Mouse (Mus musculus) cerebral cortex, adult 2 months (tissue): Measurements from ENCODE around the gene E4f1.

Experiments
- WGBS: fragments of 180-500 bp; shearing (Covaris S2); methylation state at CpG from one replicate; pipeline ENCODE4 v1.1.7; 2018; 5-methylcytosine and 5-hydroxymethylcytosine counted together

Gene E4f1

DNA sequence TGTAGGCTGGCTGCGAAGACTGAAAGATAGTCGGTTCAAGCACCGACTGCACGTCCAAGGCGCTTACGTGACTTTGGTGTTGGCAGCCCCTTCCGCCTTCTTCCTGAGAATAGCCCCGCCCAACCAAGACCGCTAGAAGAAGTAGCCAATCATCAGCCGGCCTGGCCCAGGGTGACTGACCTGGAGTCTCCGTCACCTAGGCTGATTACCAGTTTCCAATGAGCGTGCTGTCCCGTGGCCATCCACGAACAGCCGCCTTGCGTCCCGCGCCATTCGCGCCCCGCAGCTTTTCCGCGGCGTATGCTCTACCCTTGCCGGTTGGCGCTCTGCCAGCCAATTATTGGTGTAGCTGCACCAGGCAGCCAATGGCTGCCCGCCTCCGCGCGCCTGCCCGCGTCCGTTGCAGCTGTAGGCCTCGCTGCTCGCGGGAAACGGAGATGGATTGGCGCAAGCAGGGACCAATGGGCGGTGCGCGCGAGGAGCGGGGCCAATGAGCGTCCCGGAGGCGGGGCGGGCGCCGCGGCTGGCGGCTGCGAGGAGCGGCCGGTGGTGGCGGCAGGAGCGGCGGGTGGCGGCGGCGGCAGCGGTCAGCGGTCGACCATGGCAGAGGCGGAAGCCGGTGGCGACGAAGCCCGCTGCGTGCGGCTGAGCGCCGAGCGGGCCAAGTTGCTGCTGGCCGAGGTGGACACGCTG is at the start of gene E4f1, which contains the start of gene Pgp:
Gene E4f1, minus strand, starts transcription at position 404 of the 693 bp plus-strand sequence.
Gene Pgp, plus strand, starts transcription at position 483 of the 693 bp plus-strand sequence.
- under 1% methylated on average over 73 of the region's 75 CpGs for WGBS

DNA sequence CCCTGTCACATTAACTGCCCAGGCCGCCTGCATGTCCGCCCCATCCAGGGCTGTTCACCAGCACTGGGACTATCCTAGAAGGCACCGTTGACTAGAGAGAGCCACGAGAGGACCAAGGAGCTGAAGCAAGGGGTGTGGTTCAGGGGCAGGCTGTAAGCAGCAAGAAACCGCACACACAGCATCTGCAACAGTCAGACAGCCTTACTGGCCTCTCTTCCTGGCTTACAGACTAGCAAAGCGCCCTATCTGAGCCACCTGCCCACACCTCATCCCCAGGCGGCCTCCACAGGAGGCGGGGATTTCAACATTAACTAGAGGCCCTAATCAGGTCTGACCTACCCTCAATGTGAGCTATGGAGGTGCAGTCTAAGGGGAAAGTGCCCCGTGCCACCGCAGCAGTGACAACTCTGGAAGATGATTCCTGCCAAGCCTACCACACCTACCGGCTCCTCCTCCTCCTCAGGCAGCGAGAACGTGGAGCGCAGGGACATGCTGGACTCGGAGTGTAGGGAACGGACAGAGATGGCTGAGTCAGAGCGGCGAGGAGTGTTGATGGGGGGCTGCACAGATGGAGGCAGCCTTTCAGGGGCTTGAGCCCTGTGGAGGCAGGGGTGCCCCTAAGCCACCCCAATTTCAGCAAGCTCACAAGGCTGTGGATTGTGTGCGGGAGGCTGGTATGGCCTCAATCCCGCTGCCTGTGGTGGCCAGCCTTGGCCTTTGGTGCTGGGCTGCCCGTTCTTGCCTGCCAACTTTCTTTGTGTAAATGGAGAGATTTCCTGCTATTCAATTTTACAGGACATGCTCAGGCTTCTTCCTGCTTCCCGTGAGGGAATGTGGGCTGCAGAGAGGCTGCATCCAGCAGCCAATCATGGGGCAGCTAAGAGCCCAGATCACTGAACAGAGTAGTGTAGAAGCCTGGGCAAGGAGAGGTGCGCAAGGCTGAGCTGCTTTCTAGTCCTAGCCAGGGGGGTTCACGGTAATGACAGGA is 44.5 kb upstream of the E4f1 start:
- WGBS: 63% methylated on average over 24 of the region's 24 CpGs

DNA sequence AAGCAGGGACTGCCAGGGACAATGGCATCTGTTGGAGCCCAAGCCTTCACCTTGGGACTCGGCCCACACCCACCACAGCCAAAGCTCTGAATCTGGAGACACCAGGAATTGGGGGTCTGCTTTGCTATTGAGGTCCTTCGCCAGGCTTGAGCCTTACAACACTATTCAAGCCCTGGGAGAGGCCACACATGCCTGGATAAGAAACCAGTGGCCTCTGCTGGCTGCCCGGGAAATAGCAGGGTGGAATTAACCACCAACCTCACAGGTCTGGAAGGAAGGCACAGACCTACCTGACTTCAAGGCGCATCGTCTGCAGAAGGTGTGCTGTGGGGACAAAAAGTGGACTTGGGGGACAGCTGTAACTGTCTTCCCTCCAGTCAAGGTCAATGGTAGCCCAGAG is 43.5 kb upstream of the E4f1 start:
- 37% methylated on average over 5 of the region's 5 CpGs for WGBS

DNA sequence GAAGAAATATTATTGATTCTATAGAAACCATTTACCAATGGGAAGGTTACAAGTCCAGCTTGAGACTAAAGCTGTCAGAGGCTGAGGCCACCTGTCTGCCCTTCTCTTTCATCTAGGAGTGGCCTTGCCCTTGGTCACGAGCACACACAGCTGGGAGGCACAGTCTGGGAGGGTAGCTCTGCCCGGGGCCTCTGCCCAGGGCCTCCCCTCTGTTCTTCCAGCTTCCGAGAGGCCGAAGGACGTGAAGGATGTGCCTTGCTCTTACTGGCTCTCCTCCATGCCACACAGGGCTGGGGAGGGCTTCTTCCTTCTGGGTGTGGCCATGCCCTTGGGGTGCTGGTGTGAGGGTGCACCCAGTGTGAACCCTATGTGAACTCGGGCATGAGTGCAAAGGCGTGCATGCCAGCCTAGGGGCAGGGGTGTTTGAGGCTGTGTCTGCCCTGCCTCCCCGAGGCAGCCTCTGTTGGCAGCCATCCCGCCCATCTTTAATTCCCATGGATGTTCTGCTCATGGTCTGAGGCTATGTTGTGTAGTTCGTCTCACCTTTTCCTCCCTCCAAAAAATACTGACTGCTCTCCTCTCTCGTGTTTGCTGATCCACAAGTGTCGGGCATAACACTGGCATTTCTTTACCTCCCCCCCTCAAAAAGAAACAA is 37.8 kb upstream of the E4f1 start:
- 54% methylated on average over 12 of the region's 12 CpGs for WGBS

DNA sequence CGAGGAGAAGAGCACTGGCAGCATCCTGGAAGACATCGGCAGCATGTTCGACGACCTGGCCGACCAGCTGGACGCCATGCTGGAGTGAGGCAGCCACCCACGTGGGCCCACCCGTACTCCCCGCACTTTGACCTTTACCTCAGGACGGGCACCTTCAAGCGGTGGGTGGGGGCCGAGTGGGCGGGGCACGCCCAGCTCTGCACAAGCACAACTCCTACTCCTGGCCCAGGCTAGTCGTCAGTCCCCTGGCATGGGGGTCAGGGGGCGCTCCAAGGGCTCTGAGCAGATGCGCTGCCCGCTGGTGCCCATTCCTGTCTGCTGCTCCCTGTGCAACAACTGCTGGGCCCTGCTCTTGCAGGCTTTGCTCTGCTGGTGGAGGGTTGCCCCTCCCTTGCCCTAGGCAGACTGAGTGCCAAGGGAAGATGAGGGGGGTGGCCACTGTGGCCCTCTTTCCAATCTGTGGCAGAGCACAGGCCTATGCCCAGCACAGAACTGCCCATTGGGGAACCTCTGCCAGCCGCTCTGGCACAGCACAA is 37.1 kb upstream of the E4f1 start:
- 45% methylated on average over 19 of the region's 19 CpGs for WGBS

DNA sequence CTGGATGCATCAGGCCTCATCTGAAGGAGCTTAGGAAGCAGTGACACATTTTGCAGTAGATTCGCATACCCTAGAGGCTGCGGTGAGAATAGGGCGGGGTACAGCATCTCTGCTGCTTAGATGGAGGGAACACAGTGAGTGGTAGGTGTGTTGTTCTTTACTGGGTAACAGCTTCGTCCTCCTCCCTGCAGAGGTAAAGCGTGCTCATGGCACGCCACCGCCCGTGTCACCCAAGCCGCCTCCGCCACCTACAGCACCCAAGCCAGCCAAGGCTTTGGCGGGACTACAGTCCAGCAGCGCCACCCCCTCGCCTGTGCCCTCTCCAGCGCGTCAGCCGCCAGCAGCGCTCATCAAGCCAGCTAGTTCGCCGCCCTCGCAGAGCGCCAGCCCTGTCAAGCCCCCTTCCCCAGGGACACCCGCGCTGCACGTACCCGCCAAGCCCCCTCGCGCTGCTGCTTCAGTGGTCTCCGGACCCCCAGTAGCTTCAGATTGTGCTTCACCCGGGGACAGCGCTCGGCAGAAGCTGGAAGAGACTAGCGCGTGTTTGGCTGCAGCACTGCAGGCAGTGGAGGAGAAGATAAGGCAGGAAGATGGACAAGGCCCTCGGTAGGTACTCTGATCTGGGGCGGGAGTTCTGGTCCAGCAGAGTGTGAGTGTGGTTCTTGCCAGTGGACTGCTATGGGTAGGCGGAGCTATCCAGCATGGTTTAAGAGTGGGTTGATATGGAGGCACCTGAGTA is 36.4 kb upstream of the E4f1 start:
- WGBS: 23% methylated on average over 36 of the region's 36 CpGs

DNA sequence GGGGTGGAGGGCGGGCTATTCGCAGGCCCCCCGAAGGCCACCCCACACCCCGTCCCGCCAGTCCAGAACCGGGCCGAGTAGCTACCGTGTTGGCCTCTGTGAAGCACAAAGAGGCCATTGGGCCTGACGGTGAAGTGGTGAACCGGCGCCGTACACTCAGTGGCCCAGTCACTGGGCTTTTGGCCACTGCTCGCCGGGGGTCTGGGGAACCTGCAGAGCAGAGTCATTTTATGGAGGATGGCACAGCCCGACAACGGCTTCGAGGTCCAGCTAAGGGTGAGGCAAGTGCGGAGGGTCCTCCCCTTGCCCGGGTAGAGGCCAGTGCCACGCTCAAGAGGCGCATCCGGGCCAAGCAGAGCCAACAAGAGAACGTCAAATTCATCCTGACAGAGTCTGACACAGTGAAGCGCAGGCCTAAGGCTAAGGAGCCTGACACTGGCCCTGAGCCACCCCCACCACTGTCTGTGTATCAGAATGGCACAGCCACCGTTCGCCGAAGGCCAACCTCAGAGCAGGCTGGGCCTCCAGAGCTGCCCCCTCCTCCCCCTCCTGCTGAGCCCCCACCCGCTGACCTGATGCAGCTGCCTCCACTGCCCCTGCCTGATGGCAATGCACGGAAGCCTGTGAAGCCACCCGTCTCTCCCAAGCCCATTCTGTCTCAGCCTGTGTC is 35.3 kb upstream of the E4f1 start:
- 79% methylated on average over 30 of the region's 30 CpGs for WGBS

DNA sequence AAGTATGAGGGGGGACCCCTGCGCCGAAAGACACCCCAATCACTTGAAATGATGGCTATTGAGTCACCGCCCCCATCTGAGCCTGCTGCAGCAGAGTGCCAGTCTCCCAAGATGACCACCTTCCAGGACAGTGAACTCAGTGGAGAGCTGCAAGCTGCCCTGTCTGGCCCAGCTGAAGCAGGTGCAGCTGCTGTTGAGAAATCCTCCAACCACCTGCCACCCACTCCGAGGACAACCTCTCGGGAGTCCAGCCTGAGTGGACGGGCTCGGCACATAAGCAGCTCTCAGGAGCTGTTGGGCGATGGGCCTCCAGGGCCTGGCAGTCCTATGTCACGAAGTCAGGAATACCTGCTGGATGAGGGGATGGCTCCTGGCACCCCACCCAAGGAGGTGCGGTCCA is 34.0 kb upstream of the E4f1 start:
- 77% methylated on average over 10 of the region's 10 CpGs for WGBS

DNA sequence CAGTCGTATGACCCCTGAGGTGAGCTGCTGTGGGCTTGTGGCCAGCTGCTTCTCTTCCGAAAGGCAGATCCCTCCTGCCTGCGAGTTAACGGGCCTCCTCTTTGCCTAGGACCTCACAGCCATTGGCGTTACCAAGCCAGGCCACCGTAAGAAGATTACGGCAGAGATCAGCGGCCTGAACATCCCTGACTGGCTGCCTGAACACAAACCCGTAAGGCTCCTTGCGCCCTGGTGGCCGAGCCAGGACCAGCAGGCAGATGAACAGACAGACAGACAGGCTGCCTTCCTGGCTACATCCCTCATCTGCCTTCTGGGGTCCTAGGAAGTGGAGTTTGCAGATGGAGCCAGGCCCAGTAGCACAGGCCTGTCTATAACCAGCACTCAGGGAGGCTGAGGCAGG is 32.1 kb upstream of the E4f1 start:
- 52% methylated on average over 11 of the region's 11 CpGs for WGBS

DNA sequence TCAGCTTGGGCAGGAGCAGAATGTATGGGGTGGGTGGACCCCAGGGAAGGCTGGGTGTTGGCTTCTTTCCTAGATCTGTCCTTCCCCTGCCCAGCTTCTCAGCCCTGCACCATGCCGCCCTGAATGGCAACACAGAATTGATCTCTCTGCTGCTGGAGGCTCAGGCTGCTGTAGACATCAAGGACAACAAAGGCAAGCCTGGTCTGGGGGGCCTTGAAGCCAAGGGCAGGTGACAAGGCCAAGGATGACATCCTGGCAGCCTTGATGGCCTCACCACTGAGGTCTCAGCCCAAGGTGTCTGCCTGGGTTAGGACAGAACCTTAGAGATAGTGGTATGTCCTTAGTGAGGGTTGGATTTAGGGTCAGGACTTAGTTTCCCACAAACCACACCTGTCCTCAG is 25.9 kb upstream of the E4f1 start:
- 32% methylated on average over 1 of the region's 1 CpGs for WGBS

DNA sequence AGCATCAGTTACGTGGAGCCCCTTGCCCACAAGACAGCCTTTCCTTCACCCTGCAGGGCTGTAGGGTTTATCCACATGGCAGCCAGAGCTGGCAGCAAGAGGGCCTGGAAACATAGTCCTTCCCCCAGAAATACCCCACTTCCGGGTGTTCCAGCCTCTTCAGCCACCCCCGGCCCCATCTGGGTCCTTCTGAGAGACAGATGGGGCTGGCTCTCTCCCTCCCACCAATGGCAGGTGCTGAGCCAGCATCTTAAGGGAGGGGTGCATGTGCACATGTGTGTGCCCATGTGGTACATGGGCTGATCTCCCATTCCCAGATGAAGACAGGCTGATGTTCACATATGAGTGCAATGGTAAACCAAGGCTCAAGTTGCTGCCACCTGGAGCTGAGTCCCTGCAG is 25.3 kb upstream of the E4f1 start:
- 25% methylated on average over 3 of the region's 3 CpGs for WGBS

DNA sequence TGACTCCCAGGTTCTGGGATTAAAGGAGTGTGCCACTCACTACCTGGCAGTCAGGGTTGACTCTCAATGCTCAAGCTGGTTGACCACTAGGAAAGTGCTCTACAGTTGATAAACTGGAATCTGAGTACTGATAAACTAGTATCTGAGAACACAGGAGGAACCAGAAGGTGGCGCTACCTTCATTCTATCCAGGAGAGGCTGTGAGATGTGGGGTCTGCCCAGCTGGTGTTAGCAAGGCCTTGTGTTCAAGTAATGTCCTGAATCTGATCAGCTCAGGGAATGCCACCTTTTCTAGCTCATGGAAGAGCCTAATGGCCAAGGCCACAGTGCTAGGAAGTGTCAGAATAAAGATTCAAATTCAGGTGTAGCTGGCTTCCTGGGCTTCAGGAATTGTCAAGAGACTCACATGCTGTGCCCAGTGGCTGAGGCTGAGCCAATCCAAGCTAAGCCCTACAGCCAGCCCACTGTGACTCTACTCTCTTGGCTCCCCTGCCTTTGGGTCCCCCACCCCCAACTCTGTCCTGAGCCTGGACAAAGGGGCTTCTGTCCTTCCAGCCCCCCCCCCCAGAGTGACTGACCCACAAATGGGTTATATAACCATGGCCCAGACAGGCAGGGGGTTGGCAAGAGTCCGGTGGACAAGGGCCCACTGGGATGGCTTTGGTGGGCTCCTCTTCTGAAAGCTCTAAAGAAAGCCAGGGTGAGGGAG is 24.7 kb upstream of the E4f1 start:
- WGBS: 18% methylated on average over 2 of the region's 2 CpGs

DNA sequence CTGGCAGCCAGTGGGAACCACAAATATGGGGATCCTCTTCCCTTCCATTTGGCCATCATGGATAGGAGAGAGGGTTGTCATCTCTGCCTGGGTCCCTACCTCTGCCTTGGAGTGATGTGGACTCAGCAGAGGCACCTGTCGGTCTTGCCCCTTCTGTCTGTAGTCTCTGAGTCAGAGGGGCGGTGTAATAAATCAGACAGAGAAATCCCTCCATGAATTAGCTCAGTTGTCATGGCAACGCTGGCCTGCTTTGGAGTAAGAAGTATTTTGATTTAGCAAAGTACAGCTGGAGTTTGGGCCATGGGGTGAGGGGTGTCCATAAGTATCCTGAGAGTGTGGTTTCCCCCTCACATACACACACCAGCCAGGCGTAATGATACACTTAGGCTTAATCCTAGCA is 20.3 kb upstream of the E4f1 start:
- WGBS: 51% methylated on average over 4 of the region's 4 CpGs

DNA sequence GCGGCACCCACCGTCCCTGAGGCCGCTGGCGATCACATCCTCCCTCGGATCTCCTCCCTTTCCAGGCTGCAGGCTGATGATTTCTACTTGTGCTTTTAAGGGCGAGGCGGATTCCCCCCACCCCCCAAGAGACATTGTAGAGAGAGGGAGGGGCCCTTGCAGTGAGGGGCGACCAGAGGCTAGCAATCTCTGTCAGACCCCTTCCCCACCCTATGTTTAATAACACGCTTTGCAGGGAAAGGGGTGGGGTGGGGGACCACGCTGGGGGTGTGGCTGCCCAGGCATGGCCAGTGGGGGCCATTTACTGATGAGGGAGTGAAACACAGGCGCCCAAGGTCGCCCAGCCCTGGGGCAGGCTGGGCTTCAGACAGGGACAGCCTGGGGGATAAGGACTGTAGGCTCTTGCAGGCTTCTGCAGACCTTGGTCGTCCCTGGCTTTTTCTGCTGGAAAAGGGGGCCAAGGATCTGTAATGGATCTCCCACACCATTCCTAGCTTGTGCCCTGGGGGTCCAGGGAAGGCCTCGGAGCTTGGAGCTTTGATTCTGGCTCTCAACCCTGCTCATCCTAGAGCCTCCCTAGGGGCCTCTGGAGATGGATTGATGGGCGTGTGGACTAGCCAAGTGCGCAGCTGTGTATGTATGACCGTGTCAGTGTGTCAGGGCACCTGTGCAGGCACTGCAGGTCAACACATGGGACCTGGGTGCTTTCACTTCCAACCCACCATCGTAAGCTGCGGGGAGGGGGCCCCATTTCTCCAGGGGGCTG is 19.3 kb upstream of the E4f1 start:
- 21% methylated on average over 19 of the region's 19 CpGs for WGBS

DNA sequence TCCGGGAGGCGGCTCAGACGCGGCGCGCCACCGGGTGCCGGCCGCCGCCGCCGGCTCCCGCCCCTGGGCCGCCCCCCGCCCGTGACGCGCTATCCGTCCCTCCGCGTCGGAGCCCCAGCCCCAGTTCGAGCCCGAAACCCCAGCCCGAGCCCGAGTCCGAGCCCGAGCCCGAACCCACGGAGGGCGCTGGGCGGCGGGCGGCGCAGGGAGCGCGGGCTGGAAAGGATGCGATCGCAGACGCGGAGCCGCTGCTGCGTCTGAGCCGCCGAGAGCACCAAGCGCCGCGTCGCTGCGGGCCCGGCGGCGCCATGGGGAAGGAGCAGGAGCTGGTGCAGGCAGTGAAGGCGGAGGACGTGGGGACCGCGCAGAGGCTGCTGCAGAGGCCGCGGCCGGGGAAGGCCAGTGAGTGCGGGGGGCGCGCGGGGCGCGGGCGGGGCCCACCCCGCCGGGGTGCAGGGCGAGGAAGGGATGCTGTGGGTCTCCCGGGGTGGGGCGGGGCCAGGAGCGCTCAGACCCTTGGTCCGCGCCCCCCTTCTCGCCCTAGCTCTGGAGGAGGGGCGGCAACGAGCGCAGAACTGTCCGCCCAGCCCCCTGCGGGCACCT is 18.6 kb upstream of the E4f1 start:
- WGBS: under 1% methylated on average over 70 of the region's 81 CpGs

DNA sequence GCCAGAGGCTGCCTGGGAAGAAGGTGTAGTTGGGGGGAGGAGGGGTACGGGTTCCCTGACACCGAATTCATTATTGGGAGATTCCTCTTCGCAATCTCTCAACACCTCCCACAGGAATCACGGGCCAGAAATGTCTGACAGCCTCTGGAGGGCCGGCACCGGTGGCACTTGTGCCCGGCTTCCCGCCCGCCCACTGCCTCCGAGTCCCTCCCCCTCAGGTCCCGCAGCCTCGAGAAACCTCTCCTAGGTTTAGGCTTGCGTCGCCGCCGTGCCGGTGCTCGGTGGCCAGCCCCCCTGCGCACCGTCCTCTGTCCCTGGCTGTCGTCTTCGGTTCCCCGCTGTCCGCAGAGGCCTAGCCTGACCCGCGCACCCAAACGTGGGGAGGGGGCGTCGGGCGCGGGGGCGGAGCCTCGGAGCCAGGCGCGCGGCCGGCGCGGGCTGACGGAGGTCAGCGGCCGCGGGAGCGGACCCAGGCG is 18.1 kb upstream of the E4f1 start, which contains the start of gene Caskin1:
Gene Caskin1, plus strand, starts transcription at position 416 of the 476 bp plus-strand sequence.
- WGBS: 1% methylated on average over 45 of the region's 45 CpGs

DNA sequence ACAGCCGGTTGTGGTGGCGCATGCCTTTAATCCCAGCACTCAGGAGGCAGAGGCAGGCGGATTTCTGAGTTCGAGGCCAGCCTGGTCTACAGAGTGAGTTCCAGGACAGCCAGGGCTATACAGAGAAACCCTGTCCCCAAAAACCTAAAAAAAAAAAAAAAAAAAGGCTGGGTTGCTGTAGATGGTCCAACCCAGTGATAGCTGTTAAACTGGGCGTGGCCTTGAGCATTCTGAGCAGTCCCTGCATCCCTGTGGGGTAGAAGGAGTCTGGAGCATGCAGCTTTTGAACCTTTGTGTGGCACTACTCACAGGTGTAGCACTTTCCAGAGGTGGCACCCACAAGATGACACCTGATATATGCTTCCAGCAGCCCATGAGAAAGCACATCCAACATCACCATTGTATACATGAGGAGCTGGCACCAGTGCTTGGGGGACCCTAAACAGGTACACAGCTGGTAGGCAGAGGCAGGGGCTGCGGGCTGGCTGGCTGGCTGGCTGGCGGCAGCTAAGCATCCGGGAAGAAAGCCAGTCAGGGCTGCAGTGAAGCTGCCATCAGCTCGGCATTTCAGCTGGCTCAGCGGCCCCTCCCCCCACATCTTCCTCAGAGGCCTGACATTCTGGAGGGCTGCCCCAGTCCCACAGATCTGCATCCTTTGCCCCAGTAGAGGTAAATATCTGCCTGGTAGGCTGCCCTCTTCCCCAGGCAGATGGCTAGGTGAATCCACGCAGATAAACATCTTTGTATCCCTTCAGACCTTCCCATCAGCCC is 15.2 kb upstream of the E4f1 start:
- 47% methylated on average over 11 of the region's 11 CpGs for WGBS

DNA sequence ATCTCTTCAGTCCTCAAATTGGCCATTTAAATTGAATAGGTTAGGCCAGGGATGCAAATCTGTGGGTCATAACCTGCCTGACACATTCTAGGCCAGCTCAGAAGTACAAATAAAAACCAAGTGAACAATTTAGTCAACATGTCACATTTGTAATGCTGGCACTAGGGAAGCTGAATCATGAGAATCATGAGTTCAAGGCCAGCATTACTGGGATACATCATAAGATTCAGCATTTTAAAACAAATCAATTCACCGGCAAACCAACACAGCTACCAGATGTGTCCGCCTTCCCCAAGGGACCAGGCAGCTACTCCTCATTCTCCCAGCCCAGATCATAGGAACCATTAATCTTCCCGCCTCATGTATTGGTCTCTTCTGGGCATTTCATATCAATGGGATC is 13.4 kb upstream of the E4f1 start:
- 95% methylated on average over 3 of the region's 3 CpGs for WGBS
